Mouse (Mus musculus) embryonic facial prominence, embryonic 12.5 days (tissue): ENCODE data around the gene Pttg1ip. TPM values are rescaled to one million over a fixed set of nuclear protein-coding genes. Genes with fewer than 3 reads are reported as not detected.
A peak's percentile ranks its signal among the peaks of the same experiment; 100 is the strongest.

Source experiments
- ATAC-seq: fragments of 200-750 bp; cut with Nextera tagmentation; 2 replicates; pipeline ENCODE4 v1.8.0; 2017; ENCODE audit not compliant: insufficient number of reproducible peaks, insufficient read depth, low FRiP score, low TSS enrichment
- H3K27ac ChIP-seq: fragments of 300-500 bp; sonication (generic); 2 replicates; pipeline ENCODE4 v1.5.1; 2016; ENCODE audit warnings: mild to moderate bottlenecking
- H3K27me3 ChIP-seq: fragments of 300-500 bp; sonication (generic); 2 replicates; pipeline ENCODE4 v1.6.1; 2016; ENCODE audit warnings: mild to moderate bottlenecking, moderate library complexity
- H3K36me3 ChIP-seq: fragments of 300-500 bp; sonication (generic); 2 replicates; pipeline ENCODE4 v1.6.1; 2016; ENCODE audit warnings: mild to moderate bottlenecking
- H3K4me1 ChIP-seq: fragments of 300-500 bp; sonication (generic); 2 replicates; pipeline ENCODE4 v1.6.1; 2016
- H3K4me2 ChIP-seq: fragments of 300-500 bp; sonication (generic); replicated peaks from 2 replicates; pipeline ENCODE4 v1.6.1; 2016; ENCODE audit warnings: mild to moderate bottlenecking, moderate library complexity
- H3K4me3 ChIP-seq: fragments of 300-500 bp; sonication (generic); 2 replicates; pipeline ENCODE4 v1.5.1; 2016; ENCODE audit warnings: mild to moderate bottlenecking
- H3K9ac ChIP-seq: fragments of 300-500 bp; sonication (generic); 2 replicates; pipeline ENCODE4 v1.6.1; 2016; ENCODE audit warnings: mild to moderate bottlenecking, moderate library complexity
- H3K9me3 ChIP-seq: fragments of 300-500 bp; sonication (generic); 2 replicates; pipeline ENCODE4 v1.6.1; 2016; ENCODE audit warnings: mild to moderate bottlenecking, moderate library complexity
- WGBS: fragments of 180-500 bp; shearing (Covaris S2); methylation state at CpG from one replicate; pipeline ENCODE4 v1.1.7; 2016; 5-methylcytosine and 5-hydroxymethylcytosine counted together
- polyA plus RNA-seq: library from polyadenylated mRNA; unstranded; fragments of >200 nt; fragmentation: Nextera tagmentation; extraction: Ambion mirVana; gene quantifications from 2 replicates; pipeline ENCODE4 v1.2.1, GENCODE M21; 2016

Gene Pttg1ip
- polyA plus RNA-seq, 1 experiment from 2014 or later: 94.4 TPM

- Histone ChIP-seq H3K36me3 (no peaks in the 10 kb centered on the region), H3K9me3 (no peaks in the 10 kb centered on the region), H3K27me3 (no peaks in the 10 kb centered on the region), H3K4me3 (no peak overlapping the region), H3K9ac (no peak overlapping the region), H3K4me2 (no peak overlapping the region), H3K27ac (no peak overlapping the region), H3K4me1 (0 out of 2 replicates have a peak, but pooled peaks cover 3% of the 10 kb centered on the region)
- no peak for ATAC-seq
- WGBS: 69% methylated on average over 11 of the region's 11 CpGs
Observed at GRCm38 (mm10) chr10:77550874-77551273, 30.6 kb upstream of the Pttg1ip start.

- 85% methylated on average over 5 of the region's 5 CpGs for WGBS
- H3K27ac ChIP-seq: no peak overlapping the region
- no peak for ATAC-seq
- no peaks in the 10 kb centered on the region for H3K9me3 ChIP-seq
- no peak overlapping the region for H3K4me3 ChIP-seq
- no peaks in the 10 kb centered on the region for H3K36me3 ChIP-seq
- no peak overlapping the region for H3K4me2 ChIP-seq
- no peaks in the 10 kb centered on the region for H3K27me3 ChIP-seq
- H3K4me1 ChIP-seq: 0 out of 2 replicates have a peak, but pooled peaks cover 3% of the 10 kb centered on the region
- no peak overlapping the region for H3K9ac ChIP-seq
Observed at GRCm38 (mm10) chr10:77552162-77552561, 29.4 kb upstream of the Pttg1ip start.

- whole genome bisulfite sequencing: 75% methylated on average over 4 of the region's 4 CpGs
- ATAC-seq: no peak
- no peaks in the 10 kb centered on the region for H3K9me3 ChIP-seq
- H3K36me3 ChIP-seq: no peaks in the 10 kb centered on the region
- H3K4me2 ChIP-seq: no peak overlapping the region
- H3K4me1 ChIP-seq: 0 out of 2 replicates have a peak, but pooled peaks cover 3% of the 10 kb centered on the region
- no peaks in the 10 kb centered on the region for H3K27me3 ChIP-seq
- H3K27ac ChIP-seq: no peak overlapping the region
- H3K4me3 ChIP-seq: no peak overlapping the region
- H3K9ac ChIP-seq: no peak overlapping the region
Observed at GRCm38 (mm10) chr10:77553285-77553684, 28.2 kb upstream of the Pttg1ip start.

GRCm38 (mm10) chr10:77554918-77555317 is 26.6 kb upstream of the Pttg1ip start:
- no peak for ATAC-seq
- 83% methylated on average over 4 of the region's 4 CpGs for WGBS
- Histone ChIP-seq H3K27ac (no peak overlapping the region), H3K36me3 (no peaks in the 10 kb centered on the region), H3K9me3 (no peaks in the 10 kb centered on the region), H3K4me3 (no peak overlapping the region), H3K4me1 (0 out of 2 replicates have a peak, but pooled peaks cover 3% of the 10 kb centered on the region), H3K9ac (no peak overlapping the region), H3K27me3 (no peaks in the 10 kb centered on the region), H3K4me2 (no peak overlapping the region)

- no peak overlapping the region for H3K9ac ChIP-seq
- no peaks in the 10 kb centered on the region for H3K9me3 ChIP-seq
- ATAC-seq: no peak
- WGBS: 86% methylated on average over 7 of the region's 7 CpGs
- no peak overlapping the region for H3K4me2 ChIP-seq
- H3K27me3 ChIP-seq: no peaks in the 10 kb centered on the region
- no peak overlapping the region for H3K27ac ChIP-seq
- H3K36me3 ChIP-seq: no peaks in the 10 kb centered on the region
- H3K4me3 ChIP-seq: no peak overlapping the region
- no peaks in the 10 kb centered on the region for H3K4me1 ChIP-seq
Observed at GRCm38 (mm10) chr10:77556631-77557030, 24.9 kb upstream of the Pttg1ip start.

- Histone ChIP-seq H3K36me3 (no peaks in the 10 kb centered on the region), H3K4me1 (no peaks in the 10 kb centered on the region), H3K4me2 (no peak overlapping the region), H3K4me3 (no peak overlapping the region), H3K27ac (no peak overlapping the region), H3K27me3 (no peaks in the 10 kb centered on the region), H3K9ac (no peak overlapping the region), H3K9me3 (no peaks in the 10 kb centered on the region)
- WGBS: 85% methylated on average over 4 of the region's 4 CpGs
- ATAC-seq: no peak
Observed at GRCm38 (mm10) chr10:77557641-77558040, 23.9 kb upstream of the Pttg1ip start.

- no peaks in the 10 kb centered on the region for H3K36me3 ChIP-seq
- no peak for ATAC-seq
- no peak overlapping the region for H3K9ac ChIP-seq
- 81% methylated on average over 11 of the region's 11 CpGs for WGBS
- H3K4me1 ChIP-seq: no peaks in the 10 kb centered on the region
- H3K4me2 ChIP-seq: no peak overlapping the region
- no peak overlapping the region for H3K4me3 ChIP-seq
- no peak overlapping the region for H3K27ac ChIP-seq
- no peaks in the 10 kb centered on the region for H3K9me3 ChIP-seq
- H3K27me3 ChIP-seq: no peaks in the 10 kb centered on the region
Observed at GRCm38 (mm10) chr10:77560090-77560489, 21.4 kb upstream of the Pttg1ip start.

- no peaks in the 10 kb centered on the region for H3K36me3 ChIP-seq
- ATAC-seq: no peak
- no peak overlapping the region for H3K9ac ChIP-seq
- no peaks in the 10 kb centered on the region for H3K9me3 ChIP-seq
- no peak overlapping the region for H3K4me3 ChIP-seq
- H3K4me1 ChIP-seq: no peaks in the 10 kb centered on the region
- H3K27ac ChIP-seq: no peak overlapping the region
- H3K27me3 ChIP-seq: no peaks in the 10 kb centered on the region
- 86% methylated on average over 9 of the region's 9 CpGs for WGBS
- no peak overlapping the region for H3K4me2 ChIP-seq
Observed at GRCm38 (mm10) chr10:77560830-77561229, 20.7 kb upstream of the Pttg1ip start.

GRCm38 (mm10) chr10:77561508-77561907 is 20.0 kb upstream of the Pttg1ip start:
- H3K27me3 ChIP-seq: no peaks in the 10 kb centered on the region
- H3K9me3 ChIP-seq: no peaks in the 10 kb centered on the region
- ATAC-seq: no peak
- no peak overlapping the region for H3K4me2 ChIP-seq
- H3K4me3 ChIP-seq: no peak overlapping the region
- H3K36me3 ChIP-seq: no peaks in the 10 kb centered on the region
- WGBS: 80% methylated on average over 2 of the region's 2 CpGs
- H3K4me1 ChIP-seq: no peaks in the 10 kb centered on the region
- H3K9ac ChIP-seq: no peak overlapping the region
- no peak overlapping the region for H3K27ac ChIP-seq

GRCm38 (mm10) chr10:77565005-77565404 is 16.5 kb upstream of the Pttg1ip start:
- H3K9ac ChIP-seq: no peak overlapping the region
- no peaks in the 10 kb centered on the region for H3K9me3 ChIP-seq
- H3K36me3 ChIP-seq: no peaks in the 10 kb centered on the region
- H3K4me2 ChIP-seq: no peak overlapping the region
- 0 out of 2 replicates have a peak, but pooled peaks cover 2% of the 10 kb centered on the region for H3K4me1 ChIP-seq
- no peak for ATAC-seq
- H3K27ac ChIP-seq: no peak overlapping the region
- H3K4me3 ChIP-seq: no peak overlapping the region
- H3K27me3 ChIP-seq: no peaks in the 10 kb centered on the region
- WGBS: 78% methylated on average over 8 of the region's 8 CpGs

- Histone ChIP-seq H3K27ac (no peak overlapping the region), H3K9me3 (no peaks in the 10 kb centered on the region), H3K27me3 (no peaks in the 10 kb centered on the region), H3K36me3 (no peaks in the 10 kb centered on the region), H3K4me3 (no peak overlapping the region), H3K4me2 (no peak overlapping the region), H3K4me1 (0 out of 2 replicates have a peak, but pooled peaks cover 2% of the 10 kb centered on the region), H3K9ac (no peak overlapping the region)
- 31% methylated on average over 8 of the region's 8 CpGs for WGBS
- ATAC-seq: no peak
Observed at GRCm38 (mm10) chr10:77566651-77567050, 14.9 kb upstream of the Pttg1ip start.

DNA sequence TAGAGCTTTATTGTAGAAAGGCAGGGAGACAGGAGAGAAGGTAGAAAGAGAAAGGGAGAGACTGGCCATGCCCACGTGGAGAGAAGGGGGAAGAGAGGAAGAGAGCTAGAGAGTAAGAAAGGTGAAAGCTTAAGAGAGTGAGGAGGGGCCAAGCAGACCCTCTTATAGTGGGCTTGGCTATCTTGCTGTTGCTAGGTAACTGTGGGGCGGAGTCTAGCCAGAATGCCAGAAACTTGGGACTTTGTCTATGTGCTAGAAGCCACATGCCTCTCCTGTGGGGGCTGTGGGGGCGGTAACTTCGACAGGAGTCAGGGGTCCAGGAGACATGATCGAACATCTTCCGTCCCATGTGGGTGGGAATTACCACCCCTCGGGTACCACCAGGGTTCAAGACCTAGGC is 12.0 kb upstream of the Pttg1ip start:
- Histone ChIP-seq H3K36me3 (no peaks in the 10 kb centered on the region), H3K27me3 (no peaks in the 10 kb centered on the region), H3K9me3 (no peaks in the 10 kb centered on the region), H3K4me2 (no peak overlapping the region), H3K27ac (0 out of 2 replicates have a peak overlapping the region, but pooled peaks have one; percentile 30), H3K4me3 (no peak overlapping the region), H3K4me1 (0 out of 2 replicates have a peak, but pooled peaks cover 2% of the 10 kb centered on the region), H3K9ac (no peak overlapping the region)
- no peak for ATAC-seq
- WGBS: 43% methylated on average over 7 of the region's 7 CpGs
